Mouse (Mus musculus): ENCODE results near the gene Nsl1. TPM values are rescaled to one million over a fixed set of nuclear protein-coding genes. Genes with fewer than 3 reads are reported as not detected.

Gene Nsl1
- polyA plus RNA-seq, 3 experiments from 2014 or later: 1.1 to 7.4 (median 4.2) TPM

Other genes with a start within 250 kb of the Nsl1 start
- 1 to 10 TPM; 4.7 to 8.8 (median 8.8) TPM for gene Rps6kc1, start 151.2 kb upstream of the Nsl1 start, polyA plus RNA-seq (2017; shearing (Covaris generic))
- gene Angel2, start 137.9 kb upstream of the Nsl1 start, polyA plus RNA-seq (2017; shearing (Covaris generic)): 10 to 100 TPM; 49.9 to 55.6 (median 50.2) TPM
- 1 to 10 TPM in 1 of 3 experiments, under 1 TPM in 2; 0.33 to 1.2 (median 0.59) TPM for gene Vash2, start 83.7 kb upstream of the Nsl1 start, polyA plus RNA-seq (2017; shearing (Covaris generic))
- gene Flvcr1, start 36.9 kb upstream of the Nsl1 start, polyA plus RNA-seq (2017; shearing (Covaris generic)): 10 to 100 TPM in 1 of 3 experiments, 1 to 10 TPM in 2; 5.9 to 10.2 (median 8.2) TPM
- 1 to 10 TPM in 1 of 3 experiments, not detected in 2; 1.1 TPM for gene Spata45, start 26.4 kb upstream of the Nsl1 start, polyA plus RNA-seq (2017; shearing (Covaris generic))
- 10 to 100 TPM in 2 of 3 experiments, 1 to 10 TPM in 1; 5.3 to 14.7 (median 11.0) TPM for gene Tatdn3, start 80 bp upstream of the Nsl1 start, polyA plus RNA-seq (2017; shearing (Covaris generic))
- gene Batf3, start 34.8 kb downstream of the Nsl1 start, polyA plus RNA-seq (2017; shearing (Covaris generic)): 1 to 10 TPM in 1 of 3 experiments, not detected in 2; 1.4 TPM
- gene Fam71a, start 101.8 kb downstream of the Nsl1 start, polyA plus RNA-seq (2017; shearing (Covaris generic)): not detected
- not detected for gene Atf3, start 155.0 kb downstream of the Nsl1 start, polyA plus RNA-seq (2017; shearing (Covaris generic))

Measured in inflammation-experienced regulatory T-cells, adult 6 months (primary cell).